Mouse (Mus musculus) intestine, embryonic 15.5 days (tissue): ENCODE data around the gene Ddx27. TPM values are rescaled to one million over a fixed set of nuclear protein-coding genes. Genes with fewer than 3 reads are reported as not detected.

Source experiments
- ATAC-seq: fragments of 200-750 bp; cut with Nextera tagmentation; 2 replicates; pipeline ENCODE4 v1.8.0; 2017; ENCODE audit warnings: moderate TSS enrichment, moderate library complexity
- H3K27ac ChIP-seq: fragments of 300-500 bp; sonication (generic); 2 replicates; pipeline ENCODE4 v1.5.1; 2015; ENCODE audit warnings: mild to moderate bottlenecking, inconsistent platforms
- H3K27me3 ChIP-seq: fragments of 300-500 bp; sonication (generic); replicated peaks from 2 replicates; pipeline ENCODE4 v1.6.1; 2015; ENCODE audit warnings: inconsistent platforms
- H3K36me3 ChIP-seq: fragments of 300-500 bp; sonication (generic); 2 replicates; pipeline ENCODE4 v1.6.1; 2015; ENCODE audit warnings: inconsistent platforms
- H3K4me1 ChIP-seq: fragments of 300-500 bp; sonication (generic); replicated peaks from 2 replicates; pipeline ENCODE4 v1.6.1; 2015; ENCODE audit warnings: inconsistent platforms
- H3K4me2 ChIP-seq: fragments of 300-500 bp; sonication (generic); replicated peaks from 2 replicates; pipeline ENCODE4 v1.6.1; 2015; ENCODE audit warnings: mild to moderate bottlenecking, inconsistent platforms
- H3K4me3 ChIP-seq: fragments of 300-500 bp; sonication (generic); replicated peaks from 2 replicates; pipeline ENCODE4 v1.5.1; 2015; ENCODE audit warnings: inconsistent platforms
- H3K9ac ChIP-seq: fragments of 300-500 bp; sonication (generic); 2 replicates; pipeline ENCODE4 v1.6.1; 2015; ENCODE audit warnings: inconsistent platforms
- H3K9me3 ChIP-seq: fragments of 300-500 bp; sonication (generic); 2 replicates; pipeline ENCODE4 v1.6.1; 2016; ENCODE audit warnings: inconsistent platforms
- WGBS: fragments of 180-500 bp; shearing (Covaris S2); methylation state at CpG from one replicate; pipeline ENCODE4 v1.1.7; 2015; 5-methylcytosine and 5-hydroxymethylcytosine counted together
- polyA plus RNA-seq: library from polyadenylated mRNA; unstranded; fragments of >200 nt; fragmentation: Nextera tagmentation; extraction: Ambion mirVana; gene quantifications from 2 replicates; pipeline ENCODE4 v1.2.1, GENCODE M21; 2015

Ddx27 gene
- polyA plus RNA-seq, 1 experiment from 2014 or later: 45.9 TPM

DNA sequence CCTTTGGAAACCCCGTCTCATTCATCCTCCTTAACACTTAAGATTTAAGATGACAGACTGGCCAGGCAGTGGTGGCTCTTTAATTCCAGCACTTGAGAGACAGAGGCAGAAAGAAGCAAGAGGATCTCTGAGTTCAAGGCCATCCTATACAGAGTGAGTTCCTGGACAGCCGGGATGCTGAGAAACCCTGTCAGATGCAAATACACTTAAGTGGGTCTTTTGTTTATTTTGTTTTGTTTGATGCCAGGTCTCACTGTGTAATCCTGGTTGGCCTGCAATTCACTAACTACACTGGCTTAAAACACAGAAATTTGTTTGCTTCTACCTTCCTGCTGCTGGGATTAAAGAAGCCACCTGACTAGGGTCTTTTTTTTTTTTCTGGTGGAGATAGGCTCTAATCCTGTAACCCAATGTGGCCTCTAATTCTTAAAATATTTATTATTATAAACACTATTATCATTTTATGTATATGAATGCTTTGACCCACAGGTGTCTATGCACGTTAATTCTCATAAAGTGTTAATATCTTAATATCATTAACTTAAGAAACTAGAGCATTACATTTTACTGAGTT, 43.9 kb downstream of the Ddx27 start:
- no peak for ATAC-seq
- Histone ChIP-seq H3K9ac (no peak overlapping the region), H3K4me3 (no peak overlapping the region), H3K27ac (0 out of 2 replicates have a peak overlapping the region, but pooled peaks have one; percentile 36), H3K4me2 (no peak overlapping the region), H3K9me3 (no peaks in the 10 kb centered on the region), H3K4me1 (peaks cover 25% of the 10 kb centered on the region; the same call in 1 of the 2 replicates), H3K36me3 (peaks cover 15% of the 10 kb centered on the region), H3K27me3 (no peaks in the 10 kb centered on the region)
- 53% methylated on average over 3 of the region's 3 CpGs for WGBS

DNA sequence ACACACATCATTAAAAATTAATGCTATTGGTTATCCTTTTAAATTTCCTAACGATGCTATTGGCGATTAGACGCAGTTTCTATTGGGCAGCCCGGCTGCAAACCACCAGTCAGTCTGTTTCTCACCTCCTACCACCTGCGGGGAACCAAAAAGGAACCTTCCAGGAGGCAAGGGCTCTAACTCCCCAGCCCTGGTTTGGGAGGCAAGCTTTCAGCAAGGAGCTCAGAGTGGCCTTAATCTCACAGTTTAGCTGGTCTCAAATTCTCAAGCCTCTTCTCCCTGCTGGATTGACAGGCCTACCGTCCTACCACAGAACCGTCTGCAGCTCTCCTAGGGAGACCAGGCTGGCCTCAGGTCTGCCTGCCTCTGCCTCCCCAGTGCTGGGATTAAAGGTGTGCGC, 44.5 kb downstream of the Ddx27 start:
- Histone ChIP-seq H3K4me1 (peaks cover 25% of the 10 kb centered on the region), H3K9me3 (no peaks in the 10 kb centered on the region), H3K4me2 (peak overlapping the region; percentile 75), H3K4me3 (peak overlapping the region; percentile 15; the same call in 1 of the 2 replicates), H3K27me3 (no peaks in the 10 kb centered on the region), H3K27ac (peak overlapping the region; percentile 70), H3K36me3 (peaks cover 14% of the 10 kb centered on the region), H3K9ac (peak overlapping the region; percentile 26; the same call in 1 of the 2 replicates)
- ATAC-seq: no peak
- 61% methylated on average over 8 of the region's 8 CpGs for WGBS

DNA sequence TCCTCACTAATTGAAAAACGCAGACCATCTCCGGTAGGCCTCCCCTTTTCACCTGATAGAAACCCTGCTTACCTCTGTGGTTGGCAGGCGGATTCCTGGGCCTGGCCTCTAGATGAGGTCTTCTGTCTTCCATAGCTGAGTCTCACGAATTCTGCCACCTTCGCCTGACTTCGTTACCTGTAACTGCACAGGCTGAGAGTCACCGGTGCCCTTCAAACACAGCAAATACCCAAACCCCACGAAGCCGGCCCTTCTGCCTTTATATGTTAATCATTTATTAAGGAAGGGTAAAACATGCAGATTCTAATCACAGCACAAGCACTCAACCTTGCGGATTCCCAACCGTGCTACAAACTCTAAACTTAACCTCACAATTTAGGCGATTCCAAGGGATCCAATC, 45.0 kb downstream of the Ddx27 start:
- Histone ChIP-seq H3K4me1 (peaks cover 28% of the 10 kb centered on the region), H3K4me3 (peak overlapping the region; percentile 18; the same call in 1 of the 2 replicates), H3K9me3 (no peaks in the 10 kb centered on the region), H3K27ac (peak overlapping the region; percentile 70), H3K36me3 (peaks cover 14% of the 10 kb centered on the region), H3K27me3 (no peaks in the 10 kb centered on the region), H3K9ac (peak overlapping the region; percentile 30; the same call in 1 of the 2 replicates), H3K4me2 (peak overlapping the region; percentile 75)
- ATAC-seq: no peak
- 53% methylated on average over 12 of the region's 12 CpGs for WGBS

DNA sequence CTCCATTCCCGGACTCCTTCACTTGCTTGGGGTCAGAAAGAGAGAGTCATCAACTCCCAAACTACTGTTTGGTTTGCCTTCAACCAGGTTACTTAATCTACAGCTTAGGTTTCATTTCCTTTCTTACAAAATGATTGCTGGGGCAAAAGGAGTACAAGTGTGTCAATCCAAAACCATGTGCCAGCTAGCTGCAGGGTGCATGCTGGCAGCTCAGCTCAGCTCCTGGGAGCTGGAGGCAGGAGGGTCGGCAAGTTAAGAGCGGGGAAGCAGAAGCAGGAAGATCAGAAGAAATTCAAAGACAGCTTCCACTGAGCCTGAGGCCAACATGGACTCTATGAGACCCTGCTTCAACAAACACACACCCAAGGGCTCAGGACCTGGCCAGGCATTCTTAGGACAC, 45.4 kb downstream of the Ddx27 start:
- Histone ChIP-seq H3K36me3 (peaks cover 14% of the 10 kb centered on the region; the same call in 1 of the 2 replicates), H3K4me1 (peaks cover 28% of the 10 kb centered on the region), H3K4me3 (peak overlapping the region; percentile 18; the same call in 1 of the 2 replicates), H3K4me2 (peak overlapping the region; percentile 75), H3K9me3 (no peaks in the 10 kb centered on the region), H3K9ac (0 out of 2 replicates have a peak overlapping the region, but pooled peaks have one; percentile 30), H3K27me3 (no peaks in the 10 kb centered on the region), H3K27ac (peak overlapping the region; percentile 70)
- 53% methylated on average over 3 of the region's 3 CpGs for WGBS
- ATAC-seq: no peak

DNA sequence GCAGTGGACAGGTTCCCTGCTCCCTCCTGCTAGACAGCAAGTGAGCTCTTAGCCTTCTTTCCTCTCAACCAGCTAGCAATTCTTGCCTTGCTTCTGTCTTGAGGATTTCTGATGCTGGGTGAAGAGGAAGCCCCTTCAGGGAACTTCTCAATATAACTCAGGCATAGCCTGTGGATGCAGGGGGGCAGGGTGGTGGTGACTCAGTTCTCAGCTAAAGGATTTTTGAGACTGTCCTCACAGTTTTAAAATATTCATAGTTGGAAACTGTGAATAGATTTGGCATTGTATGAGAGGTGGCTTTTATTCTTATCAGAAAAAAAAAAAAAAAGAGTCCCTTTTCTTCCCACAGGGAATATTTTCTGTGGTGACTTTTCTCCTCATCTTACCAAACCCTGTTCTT, 45.8 kb downstream of the Ddx27 start:
- ATAC-seq: no peak

DNA sequence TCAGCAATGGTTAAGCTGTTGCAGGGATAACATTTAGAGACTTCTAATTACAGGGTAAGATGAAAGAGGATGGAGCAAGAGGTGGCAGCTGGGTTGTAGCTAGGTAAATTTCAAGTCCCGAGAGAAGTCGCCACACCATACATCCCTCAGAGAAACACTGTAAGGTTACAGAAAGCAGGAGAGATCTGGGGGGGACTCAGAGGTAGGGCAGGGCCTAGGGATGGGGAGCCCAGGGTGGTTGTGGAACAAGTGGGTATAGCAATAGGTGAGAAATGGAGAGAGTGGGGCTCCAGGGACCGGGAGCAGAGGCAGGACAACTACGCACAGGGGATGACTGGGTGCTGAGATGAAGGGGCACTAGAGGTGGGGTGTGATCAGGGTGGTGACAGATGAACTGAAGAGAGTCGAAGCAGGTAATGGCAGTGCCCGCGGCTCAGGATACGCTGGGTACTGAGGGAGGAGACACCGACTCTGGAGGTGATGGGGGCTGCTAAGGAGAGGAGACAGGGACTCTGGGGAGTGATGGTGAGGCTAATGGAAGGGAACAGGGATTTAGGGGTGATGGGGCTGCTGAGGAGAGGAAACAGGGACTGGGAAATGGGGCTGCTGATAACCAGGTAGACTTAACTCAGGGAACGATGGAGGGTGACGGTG, 46.5 kb downstream of the Ddx27 start:
- Histone ChIP-seq H3K36me3 (peaks cover 19% of the 10 kb centered on the region; the same call in 1 of the 2 replicates), H3K4me3 (peak overlapping the region; percentile 75), H3K9ac (peak overlapping the region; percentile 82), H3K4me2 (peak overlapping the region; percentile 75), H3K27ac (no peak overlapping the region), H3K9me3 (no peaks in the 10 kb centered on the region), H3K27me3 (no peaks in the 10 kb centered on the region), H3K4me1 (peaks cover 32% of the 10 kb centered on the region)
- no peak for ATAC-seq
- WGBS: 23% methylated on average over 11 of the region's 11 CpGs

More for the DNA sequence above, 45.8 kb downstream of the Ddx27 start:
- H3K4me3 ChIP-seq: 0 out of 2 replicates have a peak overlapping the region, but pooled peaks have one; percentile 18
- peaks cover 15% of the 10 kb centered on the region; the same call in 1 of the 2 replicates for H3K36me3 ChIP-seq
- H3K9me3 ChIP-seq: no peaks in the 10 kb centered on the region
- 0 out of 2 replicates have a peak overlapping the region, but pooled peaks have one; percentile 30 for H3K9ac ChIP-seq
- H3K4me1 ChIP-seq: peaks cover 30% of the 10 kb centered on the region
- H3K4me2 ChIP-seq: peak overlapping the region; percentile 75
- peak overlapping the region; percentile 70 for H3K27ac ChIP-seq
- H3K27me3 ChIP-seq: no peaks in the 10 kb centered on the region

DNA sequence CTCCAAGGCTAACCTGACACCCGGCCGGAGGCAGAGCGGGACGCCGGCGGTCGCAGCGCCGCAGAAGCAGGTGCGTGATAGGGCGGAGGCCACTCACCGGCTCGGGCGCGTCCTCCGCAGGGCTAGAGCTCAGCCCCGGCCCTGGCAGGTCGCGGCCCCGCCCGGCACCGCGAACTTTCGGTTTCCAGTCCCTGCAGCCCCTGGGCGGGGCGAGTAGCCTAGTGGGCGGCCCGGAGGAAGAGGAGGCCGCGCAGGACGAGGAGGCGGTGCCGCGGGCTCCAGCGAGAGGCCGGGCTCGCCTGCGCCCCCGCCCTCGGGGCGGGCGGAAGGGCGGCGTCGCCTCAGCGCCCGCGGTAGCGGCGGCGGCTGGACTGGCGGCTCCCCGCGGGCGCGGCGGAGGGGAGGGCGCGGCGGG, 47.5 kb downstream of the Ddx27 start:
- under 1% methylated on average over 52 of the region's 60 CpGs for WGBS
- H3K4me3 ChIP-seq: peak overlapping the region; percentile 75
- H3K9ac ChIP-seq: peak overlapping the region; percentile 82
- no peaks in the 10 kb centered on the region for H3K27me3 ChIP-seq
- no peaks in the 10 kb centered on the region for H3K9me3 ChIP-seq
- peak; percentile 93 for ATAC-seq
- H3K27ac ChIP-seq: peak overlapping the region; percentile 93
- H3K4me2 ChIP-seq: peak overlapping the region; percentile 75
- peaks cover 16% of the 10 kb centered on the region; the same call in 1 of the 2 replicates for H3K36me3 ChIP-seq
- H3K4me1 ChIP-seq: peaks cover 32% of the 10 kb centered on the region

DNA sequence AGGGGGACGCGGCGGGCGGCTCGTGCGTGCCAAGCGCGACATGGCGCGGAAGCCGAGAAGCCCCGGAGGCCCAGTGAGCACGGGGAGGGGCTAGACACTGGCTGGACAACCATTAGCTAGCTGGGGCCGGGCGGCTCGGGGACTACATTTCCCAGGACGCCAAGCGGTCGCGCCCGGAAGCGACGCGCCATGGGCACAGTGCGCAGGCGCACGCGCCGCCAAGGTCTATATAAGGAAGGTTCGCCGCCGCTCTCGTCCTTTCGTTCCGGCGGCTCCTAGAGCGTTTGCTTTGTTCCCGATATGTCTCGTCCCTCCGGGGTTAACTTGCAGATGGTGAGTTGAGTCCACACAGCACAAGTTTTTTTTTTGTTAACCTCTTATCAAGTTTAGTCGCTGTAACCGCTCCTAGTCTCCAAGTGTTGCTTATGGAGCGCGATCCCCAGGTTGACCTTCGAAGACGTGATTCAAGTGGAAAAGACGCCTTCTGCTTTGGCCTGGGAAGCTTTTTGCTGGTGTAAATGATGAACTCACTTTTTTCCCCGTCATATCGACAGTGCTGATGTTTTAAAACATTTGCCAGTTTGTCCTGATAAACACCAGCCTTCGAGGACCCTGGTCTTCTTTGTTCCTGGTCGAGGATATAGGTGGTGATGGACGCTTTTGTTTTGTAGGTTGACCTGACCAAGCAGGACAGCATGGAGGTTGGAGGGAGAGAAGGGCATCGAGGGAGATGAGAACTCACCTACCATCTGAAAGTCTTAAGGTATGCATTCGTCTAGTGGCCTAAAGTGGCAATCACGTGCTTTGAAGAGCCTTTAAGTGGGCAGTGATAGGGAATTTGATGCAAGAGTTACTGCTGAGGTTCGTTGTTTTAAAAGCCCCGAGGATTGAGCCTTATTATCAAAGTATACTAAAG, 48.2 kb downstream of the Ddx27 start, which contains the start of gene Znfx1:
Gene Znfx1, minus strand, starts transcription at position 51 of the 916 bp plus-strand sequence.
- Histone ChIP-seq H3K36me3 (peaks cover 16% of the 10 kb centered on the region; the same call in 1 of the 2 replicates), H3K4me2 (peak within 1 kb of the TSS; percentile 75), H3K9ac (peak within 1 kb of the TSS; percentile 82), H3K27me3 (no peaks in the 10 kb centered on the region), H3K4me1 (peaks cover 32% of the 10 kb centered on the region), H3K27ac (peak within 1 kb of the TSS; percentile 93), H3K4me3 (peak within 1 kb of the TSS; percentile 75), H3K9me3 (no peaks in the 10 kb centered on the region)
- WGBS: under 1% methylated on average over 57 of the region's 57 CpGs
- ATAC-seq: peak; percentile 92

DNA sequence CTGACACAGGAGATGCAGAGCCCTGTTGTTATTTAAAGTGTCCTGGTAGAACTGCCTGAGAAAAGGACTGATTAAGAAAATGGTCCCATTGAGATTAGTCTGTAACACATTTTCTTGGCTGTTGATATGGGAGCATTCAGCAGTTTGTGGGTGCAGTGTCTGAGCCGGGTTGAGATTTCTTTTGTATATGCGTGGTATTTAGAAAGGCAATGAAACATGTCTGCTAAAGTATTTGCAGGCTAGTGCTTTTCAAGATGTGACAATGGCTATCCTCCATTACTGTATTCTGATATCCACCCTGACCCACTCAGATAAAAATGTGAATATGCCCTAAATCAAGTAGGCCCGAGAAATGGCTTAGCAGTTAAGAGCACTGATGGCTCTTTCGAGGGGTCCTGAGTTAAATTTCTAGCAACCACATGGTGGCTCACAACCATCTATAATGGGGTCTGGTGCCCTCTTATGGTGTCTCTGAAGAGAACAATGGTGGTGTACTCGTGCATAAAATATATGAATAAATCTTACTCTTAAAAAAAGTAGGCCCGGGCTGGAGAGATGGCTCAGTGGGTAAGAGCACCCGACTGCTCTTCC, 49.0 kb downstream of the Ddx27 start:
- Histone ChIP-seq H3K27me3 (no peaks in the 10 kb centered on the region), H3K4me1 (peaks cover 32% of the 10 kb centered on the region), H3K9me3 (no peaks in the 10 kb centered on the region), H3K9ac (peak overlapping the region; percentile 71), H3K36me3 (peaks cover 16% of the 10 kb centered on the region; the same call in 1 of the 2 replicates), H3K4me2 (peak overlapping the region; percentile 64), H3K4me3 (peak overlapping the region; percentile 75), H3K27ac (peak overlapping the region; percentile 74)
- ATAC-seq: no peak
- under 1% methylated on average over 7 of the region's 7 CpGs for WGBS

DNA sequence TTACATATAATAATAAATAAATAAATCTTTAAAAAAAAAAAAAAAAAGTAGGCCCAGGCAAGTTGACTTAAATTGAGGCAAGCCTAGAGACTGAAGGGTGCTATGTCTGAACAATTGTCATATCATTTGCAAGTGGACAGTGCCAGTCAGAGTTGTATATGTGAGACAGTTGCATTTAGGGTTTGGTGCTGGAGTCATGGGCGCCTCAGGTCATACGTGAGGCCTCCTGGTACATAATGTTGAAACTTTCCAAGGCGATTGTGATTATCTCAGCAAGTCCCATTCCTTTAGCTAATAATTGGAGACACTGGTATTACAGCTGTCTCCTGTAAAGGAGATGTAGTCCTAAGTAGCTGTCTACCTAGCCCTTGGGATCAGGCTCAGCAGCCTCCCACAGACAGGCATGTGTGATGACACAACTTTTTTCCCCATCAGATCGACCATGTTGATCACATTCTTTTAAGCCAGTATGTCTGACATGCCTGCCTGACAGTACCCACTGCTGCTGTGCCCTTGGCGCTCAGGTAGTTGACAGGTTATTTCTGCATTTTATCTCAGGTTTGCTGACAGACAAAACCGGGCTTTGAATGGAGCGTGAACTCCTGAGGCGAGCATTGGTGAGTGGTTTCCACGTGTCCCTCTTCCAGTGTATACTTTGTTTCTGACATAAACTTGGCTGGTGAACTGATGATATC, 49.8 kb downstream of the Ddx27 start:
- H3K27ac ChIP-seq: peak overlapping the region; percentile 56
- H3K9me3 ChIP-seq: no peaks in the 10 kb centered on the region
- peaks cover 27% of the 10 kb centered on the region for H3K4me1 ChIP-seq
- peaks cover 16% of the 10 kb centered on the region; the same call in 1 of the 2 replicates for H3K36me3 ChIP-seq
- no peak for ATAC-seq
- H3K9ac ChIP-seq: peak overlapping the region; percentile 58
- H3K27me3 ChIP-seq: no peaks in the 10 kb centered on the region
- peak overlapping the region; percentile 64 for H3K4me2 ChIP-seq
- WGBS: 19% methylated on average over 9 of the region's 9 CpGs
- H3K4me3 ChIP-seq: peak overlapping the region; percentile 75

DNA sequence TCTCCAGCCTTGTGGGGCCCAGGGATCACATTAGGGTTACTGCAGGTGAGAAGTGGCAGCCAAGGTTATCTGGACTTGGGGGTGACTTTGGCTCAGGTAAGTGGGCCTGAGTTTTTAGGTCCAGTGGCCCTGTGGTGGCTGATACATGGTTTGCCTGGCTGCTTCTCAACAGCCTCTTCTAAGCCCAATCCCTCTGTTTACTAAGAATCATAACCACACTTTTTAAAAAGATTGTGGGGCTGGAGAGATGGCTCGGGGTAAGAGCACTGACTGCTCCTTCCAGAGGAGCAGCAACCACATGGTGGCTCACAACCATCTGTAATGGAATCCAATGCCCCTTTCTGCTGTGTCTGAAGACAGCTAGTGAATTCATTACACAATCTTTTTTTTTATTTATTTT, 51.0 kb downstream of the Ddx27 start:
- WGBS: 58% methylated on average over 1 of the region's 1 CpGs
- H3K4me2 ChIP-seq: no peak overlapping the region

More for the DNA sequence above, 51.0 kb downstream of the Ddx27 start:
- H3K9ac ChIP-seq: no peak overlapping the region
- ATAC-seq: no peak
- peaks cover 16% of the 10 kb centered on the region; the same call in 1 of the 2 replicates for H3K36me3 ChIP-seq
- H3K4me3 ChIP-seq: no peak overlapping the region
- 0 out of 2 replicates have a peak overlapping the region, but pooled peaks have one; percentile 36 for H3K27ac ChIP-seq
- no peaks in the 10 kb centered on the region for H3K9me3 ChIP-seq
- no peaks in the 10 kb centered on the region for H3K27me3 ChIP-seq
- peaks cover 20% of the 10 kb centered on the region for H3K4me1 ChIP-seq
